Mouse (Mus musculus): ENCODE results near the gene Prdx6b.

Prdx6b gene

DNA sequence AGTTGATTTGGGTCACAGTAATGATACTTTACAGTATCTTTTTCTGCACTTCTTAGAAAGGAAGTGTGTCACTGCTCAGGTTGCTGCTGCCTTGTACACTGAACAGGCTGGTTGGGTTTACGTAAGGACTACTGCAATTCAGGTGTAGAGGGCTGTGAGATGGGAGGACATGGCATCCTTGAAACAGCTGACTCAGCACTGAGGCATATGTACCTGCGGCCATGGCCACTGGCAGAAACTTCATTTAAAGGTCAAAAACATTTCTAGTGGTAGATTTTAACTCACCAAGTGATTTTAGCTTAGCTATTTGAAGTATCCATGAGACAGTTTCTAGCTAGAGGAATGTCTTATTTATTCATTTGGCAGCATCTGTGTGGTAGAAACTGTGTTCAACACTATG lies 33.5 kb downstream of the Prdx6b start:
- DNase-seq (ENCODE audit: low read depth, low spot score), result no peak

DNA sequence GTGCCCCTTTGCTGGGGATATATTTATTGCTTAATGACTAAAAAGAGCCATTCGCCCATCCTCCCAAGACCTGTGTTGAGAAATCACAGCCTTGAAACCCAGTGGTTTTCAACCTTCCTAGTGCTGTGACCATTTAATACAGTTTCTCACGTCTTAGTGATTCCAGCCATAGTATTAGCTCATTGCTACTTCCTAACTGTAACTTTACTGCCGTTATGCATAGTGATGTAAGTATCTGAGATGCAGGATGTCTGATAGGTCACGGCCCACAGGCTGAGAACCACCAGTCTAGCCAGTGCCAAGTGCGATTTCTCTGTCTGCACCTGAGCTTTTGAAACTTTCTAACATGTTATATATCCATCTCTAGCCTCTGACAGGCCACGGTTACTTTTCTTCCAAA lies 35.0 kb downstream of the Prdx6b start:
- no peak for DNase-seq (ENCODE audit: low read depth, low spot score)

- no peak for DNase-seq (ENCODE audit: low read depth, low spot score)
Measured at GRCm38 (mm10) chr2:80328961-80329653, 36.8 kb downstream of the Prdx6b start.

DNA sequence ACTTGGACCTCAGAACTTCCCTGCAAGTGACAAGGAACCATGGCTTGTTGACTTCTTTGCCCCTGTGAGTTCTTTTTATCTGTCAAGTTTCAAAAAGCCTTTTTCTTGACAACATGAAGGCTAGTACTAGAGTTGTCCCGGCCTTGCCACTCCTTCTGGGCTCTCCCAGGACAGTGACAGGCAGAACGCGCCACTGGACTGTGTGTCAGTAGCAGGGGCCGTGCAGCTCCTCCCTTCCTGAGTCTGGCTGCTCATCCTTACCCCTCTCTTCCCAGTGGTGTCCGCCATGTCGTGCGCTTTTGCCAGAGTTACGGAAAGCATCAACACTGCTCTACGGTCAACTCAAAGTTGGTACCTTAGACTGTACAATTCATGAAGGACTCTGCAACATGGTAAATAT lies 48.3 kb downstream of the Prdx6b start:
- DNase-seq (ENCODE audit: low read depth, low spot score), result no peak
